Comparison of ENCODE assay signal across 26 mouse cellular contexts in genomic region chr6:32510491-32510890, GRCm38 (mm10).
DNase-seq lines count a peak whose midpoint lies in the region; ATAC-seq and TF ChIP-seq lines count a peak whose summit lies in the region.
"Had no signal": no experiment of that assay in that cellular context is flagged by ENCODE, and none has a peak within 500 bp of the region (broad histone marks: within the 10 kb centered on the region; RNA-seq: fewer than 3 reads in every experiment).

No protein-coding gene starts in this region.

- H3K4me2 ChIP-seq in heart, embryonic 13.5 days, result no peak overlapping the region
- no peak overlapping the region for H3K4me2 ChIP-seq in liver, postnatal 0 days (ENCODE audit: low read depth, low read length)
- H3K4me2 ChIP-seq in liver, embryonic 12.5 days, result no peak overlapping the region
- H3K4me2 ChIP-seq: embryonic facial prominence, embryonic 13.5 days; forebrain, embryonic 15.5 days; hindbrain, embryonic 15.5 days; limb, embryonic 15.5 days; lung, embryonic 14.5 days; midbrain, embryonic 12.5 days; neural tube, embryonic 12.5 days had no signal

- no peak for TF ChIP-seq CTCF in liver, postnatal 0 days (IDR thresholded peaks at IDR 0.05; ENCODE audit: low read depth)
- TF ChIP-seq CTCF in bone marrow macrophage, adult 2 months (IDR thresholded peaks at IDR 0.05; ENCODE audit: low read depth, low read length), result no peak

- H3K4me3 ChIP-seq in heart, embryonic 13.5 days, result no peak overlapping the region
- H3K4me3 ChIP-seq in liver, postnatal 0 days (ENCODE audit: low read depth, low read length), result no peak overlapping the region
- no peak overlapping the region for H3K4me3 ChIP-seq in liver, embryonic 12.5 days
- no peak overlapping the region for H3K4me3 ChIP-seq in bone marrow macrophage, adult 2 months (ENCODE audit: insufficient read depth, low read length)
- H3K4me3 ChIP-seq: embryonic facial prominence, embryonic 13.5 days; forebrain, embryonic 10.5 days; forebrain, embryonic 15.5 days; hindbrain, embryonic 10.5 days; hindbrain, embryonic 15.5 days; limb, embryonic 10.5 days; limb, embryonic 15.5 days; midbrain, embryonic 12.5 days; myocyte; neural tube, embryonic 12.5 days had no signal

- peaks cover 47% of the 10 kb centered on the region for H3K4me1 ChIP-seq in heart, embryonic 13.5 days
- no peaks in the 10 kb centered on the region for H3K4me1 ChIP-seq in liver, postnatal 0 days (ENCODE audit: insufficient read depth)
- H3K4me1 ChIP-seq in liver, embryonic 12.5 days, result no peaks in the 10 kb centered on the region
- peaks cover 18% of the 10 kb centered on the region for H3K4me1 ChIP-seq in bone marrow macrophage, adult 2 months (ENCODE audit: control insufficient read depth, insufficient read depth, low read length)
- H3K4me1 ChIP-seq: limb, embryonic 15.5 days; neural tube, embryonic 12.5 days had no signal

- no peaks in the 10 kb centered on the region for H3K27me3 ChIP-seq in heart, embryonic 13.5 days (replicated peaks)
- H3K27me3 ChIP-seq in liver, postnatal 0 days (ENCODE audit: insufficient read depth, low read length), result no peaks in the 10 kb centered on the region
- no peaks in the 10 kb centered on the region; the same call in 1 of the 2 replicates for H3K27me3 ChIP-seq in liver, embryonic 12.5 days (replicated peaks)
- H3K27me3 ChIP-seq: embryonic facial prominence, embryonic 13.5 days; forebrain, embryonic 15.5 days; hindbrain, embryonic 15.5 days; limb, embryonic 15.5 days; midbrain, embryonic 12.5 days; neural tube, embryonic 12.5 days had no signal

- H3K27ac ChIP-seq in heart, embryonic 13.5 days (replicated peaks), result peak overlapping the region; percentile 81
- H3K27ac ChIP-seq in liver, postnatal 0 days (ENCODE audit: low read depth), result 0 out of 2 replicates have a peak overlapping the region, but pooled peaks have one; percentile 70
- H3K27ac ChIP-seq in liver, embryonic 12.5 days, result no peak overlapping the region
- 0 out of 2 replicates have a peak overlapping the region, but pooled peaks have one; percentile 10 for H3K27ac ChIP-seq in bone marrow macrophage, adult 2 months (ENCODE audit: insufficient read depth, low read depth, low read length)
- H3K27ac ChIP-seq: embryonic facial prominence, embryonic 13.5 days; forebrain, embryonic 15.5 days; hindbrain, embryonic 15.5 days; limb, embryonic 10.5 days; liver, embryonic 14.5 days; midbrain, embryonic 12.5 days; neural tube, embryonic 12.5 days had no signal

- no peak for TF ChIP-seq EP300 in liver, postnatal 0 days (IDR thresholded peaks at IDR 0.05; ENCODE audit: low read depth)

- peak; percentile 91 for DNase-seq in heart, adult 11 months
- no peak for DNase-seq in heart, adult 8-10 months (ENCODE audit: low spot score)
- no peak for DNase-seq in heart, postnatal 14 days
- no peak for DNase-seq in liver, postnatal 0 days
- DNase-seq in adrenal gland, adult (ENCODE audit: inconsistent age in 2 of 2, low spot score in 1 of 2), result no peak
- DNase-seq: cerebellum, postnatal 10 days; right cerebral cortex, adult 18-20 months; spleen, adult 18-20 months; thymus, postnatal 14 days had no signal

- no peak for ATAC-seq in heart, embryonic 13.5 days (ENCODE audit: extremely low read depth, insufficient number of reproducible peaks, low FRiP score, low TSS enrichment)
- no peak for ATAC-seq in liver, postnatal 0 days
- ATAC-seq in liver, embryonic 12.5 days, result no peak
- ATAC-seq: inflammation-experienced regulatory T-cells, adult 6 months had no signal

- WGBS in heart, embryonic 13.5 days, result 91% methylated on average over 1 of the region's 1 CpGs
- 86% methylated on average over 1 of the region's 1 CpGs for WGBS in liver, postnatal 0 days (ENCODE audit: insufficient replicate concordance)
- 67% methylated on average over 1 of the region's 1 CpGs for WGBS in liver, embryonic 12.5 days (ENCODE audit: insufficient replicate concordance)

- H3K9me3 ChIP-seq in heart, embryonic 13.5 days, result no peaks in the 10 kb centered on the region
- H3K9me3 ChIP-seq in liver, postnatal 0 days (ENCODE audit: low read length), result no peaks in the 10 kb centered on the region
- no peaks in the 10 kb centered on the region for H3K9me3 ChIP-seq in liver, embryonic 12.5 days (replicated peaks)
- H3K9me3 ChIP-seq: embryonic facial prominence, embryonic 13.5 days; forebrain, embryonic 10.5 days; forebrain, embryonic 15.5 days; G1E; hindbrain, embryonic 10.5 days; hindbrain, embryonic 15.5 days; limb, embryonic 10.5 days; limb, embryonic 15.5 days; midbrain, embryonic 12.5 days; neural tube, embryonic 12.5 days had no signal

- H3K36me3 ChIP-seq in heart, embryonic 13.5 days, result no peaks in the 10 kb centered on the region
- no peaks in the 10 kb centered on the region for H3K36me3 ChIP-seq in liver, postnatal 0 days (replicated peaks; ENCODE audit: insufficient read depth, low read length)
- no peaks in the 10 kb centered on the region for H3K36me3 ChIP-seq in liver, embryonic 12.5 days
- H3K36me3 ChIP-seq: embryonic facial prominence, embryonic 13.5 days; forebrain, embryonic 10.5 days; forebrain, embryonic 15.5 days; G1E; hindbrain, embryonic 10.5 days; hindbrain, embryonic 15.5 days; limb, embryonic 10.5 days; limb, embryonic 15.5 days; midbrain, embryonic 12.5 days; neural tube, embryonic 12.5 days had no signal

- H3K9ac ChIP-seq in heart, embryonic 13.5 days, result no peak overlapping the region
- H3K9ac ChIP-seq in liver, postnatal 0 days (replicated peaks), result no peak overlapping the region
- no peak overlapping the region for H3K9ac ChIP-seq in liver, embryonic 12.5 days
- H3K9ac ChIP-seq: embryonic facial prominence, embryonic 13.5 days; forebrain, embryonic 15.5 days; hindbrain, embryonic 15.5 days; limb, embryonic 15.5 days; liver, embryonic 14.5 days; lung, embryonic 14.5 days; midbrain, embryonic 12.5 days; neural tube, embryonic 12.5 days had no signal

- no peak for TF ChIP-seq POLR2A in bone marrow macrophage, adult 2 months (IDR thresholded peaks at IDR 0.05; ENCODE audit: borderline replicate concordance, low read depth, low read length)

- intact Hi-C loops in heart, postnatal 14 days (cut with DNase I), result no loop called here
